Mouse (Mus musculus): ENCODE data around the gene Olfr715.
"Not testable (repeated sequence)": the region's sequence is repeated elsewhere in the genome, so short reads cannot be mapped to it uniquely, and the experiment has no call there.

Gene Olfr715

GRCm38 (mm10) chr7:107130983-107131382 lies at the start of gene Olfr715:
Gene Olfr715 (minus strand): TSS chr7:107131083.
- DNase-seq (ENCODE audit: low read depth, low spot score): not testable (repeated sequence)

- no peak for DNase-seq (ENCODE audit: low read depth, low spot score)
These were observed 49.5 kb upstream of the Olfr715 start for GRCm38 (mm10) chr7:107180406-107180805.

GRCm38 (mm10) chr7:107166690-107167089 lies 35.8 kb upstream of the Olfr715 start, which contains the start of gene Nlrp14:
Gene Nlrp14 (plus strand): TSS chr7:107166990.
- DNase-seq (ENCODE audit: low read depth, low spot score): no peak

DNA sequence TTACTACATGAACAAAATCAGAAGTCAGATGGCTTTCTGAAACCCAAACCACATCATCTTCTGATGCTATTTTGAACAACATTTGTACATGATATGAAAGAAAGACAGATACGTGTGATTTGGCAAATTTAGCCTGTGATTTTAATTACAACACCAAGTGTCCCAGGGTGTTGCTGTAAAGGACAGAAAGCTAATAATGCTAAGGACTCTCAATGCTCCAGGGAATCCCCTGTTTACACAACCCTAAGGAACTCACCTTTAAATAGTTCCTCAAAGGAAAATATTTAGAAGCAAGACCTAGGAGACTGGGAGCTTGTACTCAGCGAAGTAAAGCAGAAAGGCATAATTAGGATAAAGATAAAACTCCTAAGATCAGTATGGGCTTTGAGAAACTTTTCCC lies 7.1 kb upstream of the Olfr715 start, which contains the start of gene Olfr716:
Olfr716 (plus strand) TSS at position 301 of the 400 bp plus-strand sequence.
- DNase-seq (ENCODE audit: low read depth, low spot score): not testable (repeated sequence)

DNA sequence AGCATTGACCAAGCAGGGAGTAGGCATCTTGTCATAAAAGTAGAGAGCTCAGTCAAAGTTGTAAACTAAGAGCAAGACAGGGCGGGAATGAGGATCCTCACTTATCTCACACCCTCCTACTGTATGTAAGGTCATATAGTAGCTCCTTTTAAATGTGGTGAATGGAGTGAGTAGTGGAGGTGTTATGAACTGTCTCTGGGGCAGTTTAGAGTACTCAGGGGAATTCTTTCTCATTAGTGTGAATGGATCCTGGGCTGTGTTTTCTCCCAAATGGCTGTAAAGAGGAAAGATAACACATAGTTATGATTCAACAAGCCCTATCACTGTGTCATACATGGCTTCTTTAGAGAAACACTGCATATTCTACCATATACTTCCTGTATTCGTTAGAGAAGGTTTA lies 20.6 kb downstream of the Olfr715 start, which contains the start of gene Olfr715b:
Olfr715b (minus strand) TSS at position 101 of the 400 bp plus-strand sequence.
- DNase-seq (ENCODE audit: low read depth, low spot score): not testable (repeated sequence)

DNA sequence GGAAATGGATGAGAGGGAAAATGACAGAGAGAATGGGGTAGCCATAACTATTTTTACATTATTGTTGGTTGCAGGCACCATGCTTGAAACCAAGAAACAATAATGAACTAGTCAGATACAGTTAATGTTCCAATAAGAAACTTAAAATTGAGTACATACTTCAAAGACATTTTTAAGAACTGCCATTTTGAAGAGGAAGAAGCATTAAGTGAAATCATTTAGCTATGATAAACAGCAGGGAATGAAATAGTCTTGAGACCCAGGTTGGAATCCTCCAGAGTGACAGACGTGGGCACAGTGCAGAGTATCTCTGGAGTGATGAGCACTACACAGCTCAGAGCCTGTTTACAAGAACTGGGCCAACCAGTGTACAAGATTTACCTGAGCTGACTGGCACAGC lies 38.0 kb downstream of the Olfr715 start, which contains the start of gene Olfr17:
Olfr17 (plus strand) TSS at position 301 of the 400 bp plus-strand sequence.
- DNase-seq (ENCODE audit: low read depth, low spot score): no peak

Data from CD4-positive helper T cell, adult 2 months (primary cell).